Mouse (Mus musculus): ENCODE results near the gene B3gnt2. TPM values are rescaled to one million over a fixed set of nuclear protein-coding genes. Genes with fewer than 3 reads are reported as not detected.
A peak's percentile ranks its signal among the peaks of the same experiment; 100 is the strongest.

B3gnt2 gene
- total and polyA plus RNA-seq, 3 experiments = 36.8 to 66.4 TPM; not detected in 1

- TF ChIP-seq MAX (IDR thresholded peaks at IDR 0.05; ENCODE audit: low read length) (peak; percentile 84), EP300 (IDR thresholded peaks at IDR 0.05; ENCODE audit: low read depth in 1 of 2, low read length in 2 of 2) (peak; percentile 91 to 96), MYB (IDR thresholded peaks at IDR 0.05; ENCODE audit: low read depth, low read length) (peak; percentile 96), MAFK (IDR thresholded peaks at IDR 0.05; ENCODE audit: borderline replicate concordance, low read depth, low read length) (no peak; the same call in 1 of the 2 replicates), USF2 (IDR thresholded peaks at IDR 0.05; ENCODE audit: borderline replicate concordance in 1 of 2, insufficient read depth in 1 of 2, low read depth in 1 of 2, low read length in 2 of 2) (no peak), RAD21 (IDR thresholded peaks at IDR 0.05; ENCODE audit: low read depth, low read length) (no peak), ZC3H11A (IDR thresholded peaks at IDR 0.05; ENCODE audit: low read depth, low read length) (no peak), TCF12 (IDR thresholded peaks at IDR 0.05; ENCODE audit: low read depth, low read length) (peak; percentile 95), UBTF (IDR thresholded peaks at IDR 0.05; ENCODE audit: borderline replicate concordance, insufficient read depth, low read depth, low read length) (no peak), MAZ (IDR thresholded peaks at IDR 0.05; ENCODE audit: low read depth, low read length) (0 out of 2 replicates have a peak, but pooled peaks have one; percentile 19), SMC3 (IDR thresholded peaks at IDR 0.05; ENCODE audit: low read depth, low read length) (no peak), MEF2A (IDR thresholded peaks at IDR 0.05; ENCODE audit: extremely low read depth, insufficient replicate concordance, low read depth, low read length, poor library complexity, severe bottlenecking) (no peak), HCFC1 (IDR thresholded peaks at IDR 0.05; ENCODE audit: low read depth, low read length) (no peak), MYC (IDR thresholded peaks at IDR 0.05; ENCODE audit: low read depth, low read length) (peak; percentile 92), CTCF (IDR thresholded peaks at IDR 0.05 in 2 of 3, conservative IDR thresholded peaks at IDR 0.05 in 1 of 3; ENCODE audit: control insufficient read depth in 1 of 3, insufficient read depth in 1 of 3, low read depth in 2 of 3, low read length in 3 of 3, poor library complexity in 1 of 3, severe bottlenecking in 1 of 3) (no peak), BHLHE40 (IDR thresholded peaks at IDR 0.05; ENCODE audit: borderline replicate concordance, low read depth, low read length) (peak; percentile 99), RCOR1 (IDR thresholded peaks at IDR 0.05; ENCODE audit: low read depth, low read length) (peak; percentile 73), POLR2AphosphoS5 (IDR thresholded peaks at IDR 0.05; ENCODE audit: borderline replicate concordance, low read depth, low read length) (no peak)
These were observed 13.6 kb downstream of the B3gnt2 start (continued) for GRCm38 (mm10) chr11:22846960-22847731.

GRCm38 (mm10) chr11:22846093-22846835 lies 14.5 kb downstream of the B3gnt2 start:
- Histone ChIP-seq H3K36me3 (ENCODE audit: control insufficient read depth in 1 of 2, insufficient read depth in 2 of 2, low read length in 2 of 2) (peaks cover 0 to 91% of the 10 kb centered on the region in 2 experiments; a peak in 2 of 4 replicates), H3K9me3 (replicated peaks; ENCODE audit: insufficient read depth, low read length) (no peaks in the 10 kb centered on the region), H3K27me3 (ENCODE audit: control insufficient read depth in 1 of 2, insufficient read depth in 2 of 2, low read length in 2 of 2) (no peaks in the 10 kb centered on the region), H3K4me3 (ENCODE audit: control insufficient read depth in 1 of 2, insufficient read depth in 1 of 2, low read depth in 2 of 2, low read length in 2 of 2) (peak overlapping the region in 1 of 2 experiments; percentile 4; a peak in 1 of 4 replicates), H3K9ac (ENCODE audit: control insufficient read depth, low read depth, low read length, poor library complexity, severe bottlenecking) (peak overlapping the region; percentile 40), H3K27ac (ENCODE audit: control insufficient read depth, low read depth, low read length) (peak overlapping the region; percentile 91), H3K79me2 (ENCODE audit: control insufficient read depth, insufficient read depth, low read length, poor library complexity) (peaks cover 76% of the 10 kb centered on the region), H3K4me1 (ENCODE audit: control insufficient read depth in 1 of 2, insufficient read depth in 2 of 2, low read length in 2 of 2) (peaks cover 66 to 74% of the 10 kb centered on the region in 2 experiments)
- DNase-seq (ENCODE audit: low read depth, low spot score) = peak; percentile 46
- TF ChIP-seq RCOR1 (IDR thresholded peaks at IDR 0.05; ENCODE audit: low read depth, low read length) = no peak
- TF ChIP-seq MEF2A (IDR thresholded peaks at IDR 0.05; ENCODE audit: extremely low read depth, insufficient replicate concordance, low read depth, low read length, poor library complexity, severe bottlenecking) = no peak
- 0 out of 4 replicates have a peak, but pooled peaks of 1 of the 2 experiments have one; percentile 14 for TF ChIP-seq EP300 (IDR thresholded peaks at IDR 0.05; ENCODE audit: low read depth in 1 of 2, low read length in 2 of 2)
- TF ChIP-seq ETS1 (IDR thresholded peaks at IDR 0.05; ENCODE audit: low read depth, low read length) = no peak
